Mouse (Mus musculus): ENCODE measurements around the gene Hist1h1d. TPM values are rescaled to one million over a fixed set of nuclear protein-coding genes. Genes with fewer than 3 reads are reported as not detected.

Gene Hist1h1d
- total and polyA plus RNA-seq, 3 experiments, result 0.24 to 115 TPM; not detected in 1

- H3K4me3 ChIP-seq (ENCODE audit: control insufficient read depth in 1 of 2, insufficient read depth in 1 of 2, low read depth in 2 of 2, low read length in 2 of 2), result peak overlapping the region; percentile 48 to 50
- TF ChIP-seq BHLHE40 (IDR thresholded peaks at IDR 0.05; ENCODE audit: borderline replicate concordance, low read depth, low read length) (no peak), MAFK (IDR thresholded peaks at IDR 0.05; ENCODE audit: borderline replicate concordance, low read depth, low read length) (no peak), KAT2A (conservative IDR thresholded peaks at IDR 0.05; ENCODE audit: low read depth, low read length) (no peak), ZC3H11A (IDR thresholded peaks at IDR 0.05; ENCODE audit: low read depth, low read length) (no peak), EP300 (IDR thresholded peaks at IDR 0.05; ENCODE audit: low read depth in 1 of 2, low read length in 2 of 2) (no peak), SMC3 (IDR thresholded peaks at IDR 0.05; ENCODE audit: low read depth, low read length) (no peak), TCF12 (IDR thresholded peaks at IDR 0.05; ENCODE audit: low read depth, low read length) (no peak), MXI1 (IDR thresholded peaks at IDR 0.05; ENCODE audit: low read depth, low read length) (no peak), ETS1 (IDR thresholded peaks at IDR 0.05; ENCODE audit: low read depth, low read length) (no peak), MAX (IDR thresholded peaks at IDR 0.05; ENCODE audit: low read length) (no peak), RCOR1 (IDR thresholded peaks at IDR 0.05; ENCODE audit: low read depth, low read length) (no peak), MEF2A (IDR thresholded peaks at IDR 0.05; ENCODE audit: extremely low read depth, insufficient replicate concordance, low read depth, low read length, poor library complexity, severe bottlenecking) (no peak), POLR2AphosphoS5 (IDR thresholded peaks at IDR 0.05; ENCODE audit: borderline replicate concordance, low read depth, low read length) (no peak), TAL1 (IDR thresholded peaks at IDR 0.05; ENCODE audit: low read length) (no peak), RAD21 (IDR thresholded peaks at IDR 0.05; ENCODE audit: low read depth, low read length) (no peak), JUND (IDR thresholded peaks at IDR 0.05; ENCODE audit: low read depth, low read length) (no peak), NRF1 (IDR thresholded peaks at IDR 0.05; ENCODE audit: insufficient read depth, low read depth, low read length, poor library complexity, severe bottlenecking) (no peak)
- H3K27me3 ChIP-seq (ENCODE audit: control insufficient read depth in 1 of 2, insufficient read depth in 2 of 2, low read length in 2 of 2), result no peaks in the 10 kb centered on the region
- peak overlapping the region; percentile 66 for H3K9ac ChIP-seq (ENCODE audit: control insufficient read depth, low read depth, low read length, poor library complexity, severe bottlenecking)
- H3K79me2 ChIP-seq (ENCODE audit: control insufficient read depth, insufficient read depth, low read length, poor library complexity), result peaks cover 3% of the 10 kb centered on the region; the same call in 1 of the 2 replicates
- H3K27ac ChIP-seq (ENCODE audit: control insufficient read depth, low read depth, low read length), result no peak overlapping the region; the same call in 1 of the 2 replicates
- no peaks in the 10 kb centered on the region for H3K9me3 ChIP-seq (replicated peaks; ENCODE audit: insufficient read depth, low read length)
- peaks cover 0 to 23% of the 10 kb centered on the region in 2 experiments; a peak in 2 of 4 replicates for H3K36me3 ChIP-seq (ENCODE audit: control insufficient read depth in 1 of 2, insufficient read depth in 2 of 2, low read length in 2 of 2)
- H3K4me1 ChIP-seq (ENCODE audit: control insufficient read depth in 1 of 2, insufficient read depth in 2 of 2, low read length in 2 of 2), result peaks cover 3 to 6% of the 10 kb centered on the region in 2 experiments; a peak in 3 of 4 replicates
- peak; percentile 37 for DNase-seq (ENCODE audit: low read depth, low spot score)
These were observed 23.4 kb upstream of the Hist1h1d start for GRCm38 (mm10) chr13:23529480-23530165.

- H3K9ac ChIP-seq (ENCODE audit: control insufficient read depth, low read depth, low read length, poor library complexity, severe bottlenecking), result peak overlapping the region; percentile 94
- no peaks in the 10 kb centered on the region for H3K9me3 ChIP-seq (replicated peaks; ENCODE audit: insufficient read depth, low read length)
- H3K36me3 ChIP-seq (ENCODE audit: control insufficient read depth in 1 of 2, insufficient read depth in 2 of 2, low read length in 2 of 2), result peaks cover 0 to 23% of the 10 kb centered on the region in 2 experiments; a peak in 2 of 4 replicates
- H3K79me2 ChIP-seq (ENCODE audit: control insufficient read depth, insufficient read depth, low read length, poor library complexity), result peaks cover 4% of the 10 kb centered on the region; the same call in 1 of the 2 replicates
- H3K27me3 ChIP-seq (ENCODE audit: control insufficient read depth in 1 of 2, insufficient read depth in 2 of 2, low read length in 2 of 2), result no peaks in the 10 kb centered on the region
- H3K4me1 ChIP-seq (ENCODE audit: control insufficient read depth in 1 of 2, insufficient read depth in 2 of 2, low read length in 2 of 2), result peaks cover 0 to 6% of the 10 kb centered on the region in 2 experiments; a peak in 2 of 4 replicates
- TF ChIP-seq TBP (IDR thresholded peaks at IDR 0.05; ENCODE audit: low read depth, low read length), result peak; percentile 100
- TF ChIP-seq RAD21 (IDR thresholded peaks at IDR 0.05; ENCODE audit: low read depth, low read length), result no peak
- DNase-seq (ENCODE audit: low read depth, low spot score), result peak; percentile 81
- H3K4me3 ChIP-seq (ENCODE audit: control insufficient read depth in 1 of 2, insufficient read depth in 1 of 2, low read depth in 2 of 2, low read length in 2 of 2), result peak overlapping the region; percentile 50 to 81
- peak overlapping the region; percentile 100 for H3K27ac ChIP-seq (ENCODE audit: control insufficient read depth, low read depth, low read length)
These were observed 22.7 kb upstream of the Hist1h1d start for GRCm38 (mm10) chr13:23530181-23530900.
